Mouse (Mus musculus): ENCODE data around the gene AC140267.1. TPM values are rescaled to one million over a fixed set of nuclear protein-coding genes. Genes with fewer than 3 reads are reported as not detected.

Gene AC140267.1
- polyA plus RNA-seq, 1 experiment, result not detected

DNA sequence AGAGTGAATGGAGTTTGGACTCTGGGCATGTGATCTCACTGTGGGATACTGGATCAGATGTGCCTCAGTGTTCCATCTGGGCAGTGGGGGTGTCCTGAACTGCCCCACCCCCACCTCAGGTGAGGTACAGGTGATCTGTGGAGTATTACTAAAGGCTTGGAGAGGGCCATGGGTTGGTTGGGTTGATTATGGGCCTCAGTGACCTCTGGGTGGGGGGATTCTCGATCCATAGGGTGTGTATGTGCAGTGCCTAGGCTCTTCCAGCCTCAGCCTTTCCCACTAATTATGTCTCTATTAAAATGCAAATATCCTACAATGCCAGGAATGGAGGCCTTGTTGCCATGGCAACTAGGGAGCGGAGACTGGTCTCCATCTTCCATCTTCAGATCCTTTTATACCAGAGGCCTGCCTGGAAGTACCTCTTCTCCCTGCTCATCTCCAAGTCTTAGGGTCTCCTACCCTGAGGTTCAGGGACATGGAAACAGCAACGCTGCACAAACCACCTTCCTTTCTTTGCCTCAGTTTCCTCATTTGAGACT lies 36.3 kb downstream of the AC140267.1 start:
- Histone ChIP-seq H3K4me3 (ENCODE audit: insufficient read depth, low read depth, low read length) (no peak overlapping the region), H3K27ac (replicated peaks; ENCODE audit: low read depth, low read length) (no peak overlapping the region), H3K4me1 (ENCODE audit: control insufficient read depth, insufficient read depth, insufficient read length, low read length) (no peaks in the 10 kb centered on the region)

DNA sequence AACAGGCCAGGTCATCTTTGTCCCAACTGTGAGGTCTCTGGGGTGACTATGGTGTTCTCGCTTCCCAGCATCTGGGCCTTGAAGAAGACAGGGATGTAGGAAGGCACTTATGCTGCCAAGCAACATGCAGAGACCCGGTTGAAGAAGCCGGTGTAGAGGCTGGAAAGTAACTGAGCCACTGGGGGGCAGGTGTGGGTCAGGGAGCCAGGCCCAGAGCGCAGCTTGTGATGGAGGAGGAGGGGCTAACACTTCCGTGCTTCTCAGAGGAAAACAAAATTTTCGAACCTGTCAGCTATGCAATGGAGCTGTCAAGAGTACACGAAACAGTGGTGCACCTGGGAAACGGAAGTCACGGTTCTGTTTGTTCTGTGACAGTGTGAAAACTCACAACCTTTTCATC lies 41.5 kb downstream of the AC140267.1 start:
- Histone ChIP-seq H3K27ac (replicated peaks; ENCODE audit: low read depth, low read length) (no peak overlapping the region), H3K4me3 (ENCODE audit: insufficient read depth, low read depth, low read length) (no peak overlapping the region), H3K4me1 (ENCODE audit: control insufficient read depth, insufficient read depth, insufficient read length, low read length) (no peaks in the 10 kb centered on the region)

DNA sequence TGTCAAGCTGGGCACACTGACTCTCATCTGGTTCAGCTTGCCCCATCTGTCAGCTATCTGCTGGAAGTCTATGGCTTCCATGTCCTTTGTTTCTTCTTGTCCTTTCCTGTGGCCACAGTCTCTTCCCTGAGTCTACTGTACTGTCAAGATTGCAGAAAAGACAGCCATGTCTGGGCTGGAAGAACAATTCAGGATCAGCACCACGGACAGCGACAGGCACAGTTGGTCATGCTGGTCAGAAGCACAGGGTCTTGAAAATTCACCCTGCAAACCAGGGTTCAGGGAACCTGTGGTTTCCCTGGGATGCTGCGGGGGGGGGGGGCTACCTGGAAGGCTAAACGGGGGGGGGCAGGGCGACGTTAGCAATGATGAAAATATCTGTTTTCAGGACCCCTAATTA lies 42.0 kb downstream of the AC140267.1 start:
- no peak overlapping the region for H3K27ac ChIP-seq (replicated peaks; ENCODE audit: low read depth, low read length)
- no peaks in the 10 kb centered on the region for H3K4me1 ChIP-seq (ENCODE audit: control insufficient read depth, insufficient read depth, insufficient read length, low read length)
- H3K4me3 ChIP-seq (ENCODE audit: insufficient read depth, low read depth, low read length), result no peak overlapping the region

DNA sequence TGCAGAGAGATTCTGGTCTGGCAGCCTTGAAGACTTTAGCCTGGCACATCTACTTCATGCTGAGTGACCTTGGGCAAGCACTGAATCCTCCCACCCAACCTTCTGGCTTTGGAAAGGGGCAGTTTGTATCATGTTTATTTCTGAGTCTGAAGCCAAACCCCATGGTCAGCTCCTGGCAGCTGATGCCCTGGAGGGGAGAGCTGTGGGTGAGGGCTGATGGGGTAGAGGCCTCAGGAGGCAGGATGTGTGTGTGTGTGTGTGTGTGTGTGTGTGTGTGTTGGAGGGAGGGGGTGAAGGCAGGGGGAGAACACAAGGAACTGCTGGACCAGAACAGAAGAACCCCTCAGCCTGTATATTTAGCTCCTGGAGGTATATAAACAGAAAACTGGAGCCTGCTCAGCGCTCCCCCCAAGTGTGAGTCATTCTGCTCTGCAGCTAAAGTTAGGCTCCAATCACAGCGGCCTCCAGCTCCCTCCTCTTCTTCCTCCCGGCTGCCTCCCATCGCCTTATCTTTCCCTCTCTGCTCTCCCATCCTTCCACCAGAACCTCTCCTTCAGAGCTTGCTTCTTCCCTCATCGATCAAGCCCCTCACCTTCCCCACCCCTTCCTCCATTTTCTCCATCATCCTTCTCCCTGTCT lies 42.6 kb downstream of the AC140267.1 start:
- no peaks in the 10 kb centered on the region for H3K4me1 ChIP-seq (ENCODE audit: control insufficient read depth, insufficient read depth, insufficient read length, low read length)
- H3K4me3 ChIP-seq (ENCODE audit: insufficient read depth, low read depth, low read length), result no peak overlapping the region
- H3K27ac ChIP-seq (replicated peaks; ENCODE audit: low read depth, low read length), result no peak overlapping the region

DNA sequence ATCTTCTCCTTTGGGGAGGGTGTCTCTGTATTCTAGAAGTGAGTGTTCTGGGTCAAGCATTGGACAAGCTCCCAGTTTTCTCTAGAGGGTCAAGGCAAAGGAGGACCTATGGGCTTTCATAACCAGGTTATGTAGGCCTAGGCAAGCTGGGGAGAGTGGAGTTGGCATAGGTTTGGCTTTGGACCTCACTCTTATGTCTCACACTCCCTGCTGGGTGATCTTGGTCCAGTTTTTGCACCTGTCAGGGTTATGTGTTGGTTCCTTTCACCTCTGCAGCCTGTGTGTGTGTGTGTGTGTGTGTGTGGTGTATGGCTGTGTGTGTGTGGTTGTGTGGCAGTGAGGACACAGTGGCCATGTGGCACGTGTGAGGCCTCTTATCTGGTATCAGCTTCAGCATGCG lies 43.4 kb downstream of the AC140267.1 start:
- no peak overlapping the region for H3K4me3 ChIP-seq (ENCODE audit: insufficient read depth, low read depth, low read length)
- H3K27ac ChIP-seq (replicated peaks; ENCODE audit: low read depth, low read length), result no peak overlapping the region
- H3K4me1 ChIP-seq (ENCODE audit: control insufficient read depth, insufficient read depth, insufficient read length, low read length), result no peaks in the 10 kb centered on the region

DNA sequence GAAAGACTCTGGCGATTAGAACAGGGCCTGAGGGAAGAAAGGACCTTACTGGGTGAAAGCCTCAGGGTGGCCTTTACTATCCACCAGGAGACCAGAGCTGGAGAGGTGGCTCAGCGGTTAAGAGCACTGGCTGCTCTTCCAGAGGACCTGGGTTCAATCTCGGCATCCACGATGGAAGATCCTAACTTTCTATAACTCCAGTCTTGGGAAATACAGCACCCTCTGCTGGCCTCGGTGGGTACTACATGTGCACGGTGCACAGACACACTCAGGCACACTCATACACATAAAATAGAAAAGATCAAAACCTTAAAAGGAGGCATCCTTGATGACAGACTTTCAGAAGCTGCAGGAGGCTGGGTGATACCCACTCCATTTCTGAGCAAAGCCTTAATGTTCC lies 45.0 kb downstream of the AC140267.1 start:
- Histone ChIP-seq H3K4me3 (ENCODE audit: insufficient read depth, low read depth, low read length) (no peak overlapping the region), H3K27ac (replicated peaks; ENCODE audit: low read depth, low read length) (no peak overlapping the region), H3K4me1 (ENCODE audit: control insufficient read depth, insufficient read depth, insufficient read length, low read length) (no peaks in the 10 kb centered on the region)

Other genes starting within 250 kb of the AC140267.1 start
- 9.8 and 13.0 TPM in 2 replicates for gene Pdgfb, start 220.9 kb upstream of the AC140267.1 start, polyA plus RNA-seq (2012; ENCODE audit: insufficient read depth, insufficient read length, missing spikeins)
- 47.9 and 62.7 TPM in 2 replicates for gene Syngr1, start 144.5 kb upstream of the AC140267.1 start, polyA plus RNA-seq (2012; ENCODE audit: insufficient read depth, insufficient read length, missing spikeins)
- gene Rpl3, start 144.0 kb upstream of the AC140267.1 start, polyA plus RNA-seq (2012; ENCODE audit: insufficient read depth, insufficient read length, missing spikeins), result 424 and 522 TPM in 2 replicates
- gene Tab1, start 102.7 kb upstream of the AC140267.1 start, polyA plus RNA-seq (2012; ENCODE audit: insufficient read depth, insufficient read length, missing spikeins), result 4.8 and 5.7 TPM in 2 replicates
- gene Mgat3, start 62.1 kb upstream of the AC140267.1 start, polyA plus RNA-seq (2012; ENCODE audit: insufficient read depth, insufficient read length, missing spikeins), result 0.36 and 0.50 TPM in 2 replicates
- 15.4 and 16.0 TPM in 2 replicates for gene Mief1, start 1.8 kb upstream of the AC140267.1 start, polyA plus RNA-seq (2012; ENCODE audit: insufficient read depth, insufficient read length, missing spikeins)
- gene Atf4, start 19.3 kb downstream of the AC140267.1 start, polyA plus RNA-seq (2012; ENCODE audit: insufficient read depth, insufficient read length, missing spikeins), result 111 and 147 TPM in 2 replicates
- 30.4 and 30.8 TPM in 2 replicates for gene Rps19bp1, start 28.5 kb downstream of the AC140267.1 start, polyA plus RNA-seq (2012; ENCODE audit: insufficient read depth, insufficient read length, missing spikeins)
- not detected in 2 replicates for gene Cacna1i, start 51.4 kb downstream of the AC140267.1 start, polyA plus RNA-seq (2012; ENCODE audit: insufficient read depth, insufficient read length, missing spikeins)

All from brown adipose tissue, adult 24 weeks (tissue).